Mouse (Mus musculus): ENCODE results near the gene Mtmr12. TPM values are rescaled to one million over a fixed set of nuclear protein-coding genes. Genes with fewer than 3 reads are reported as not detected.
"Not testable (repeated sequence)": the region's sequence is repeated elsewhere in the genome, so short reads cannot be mapped to it uniquely, and the experiment has no call there.

The Mtmr12 gene
- total and polyA plus RNA-seq, 3 experiments = 7.4 to 9.2 (median 8.8) TPM

DNA sequence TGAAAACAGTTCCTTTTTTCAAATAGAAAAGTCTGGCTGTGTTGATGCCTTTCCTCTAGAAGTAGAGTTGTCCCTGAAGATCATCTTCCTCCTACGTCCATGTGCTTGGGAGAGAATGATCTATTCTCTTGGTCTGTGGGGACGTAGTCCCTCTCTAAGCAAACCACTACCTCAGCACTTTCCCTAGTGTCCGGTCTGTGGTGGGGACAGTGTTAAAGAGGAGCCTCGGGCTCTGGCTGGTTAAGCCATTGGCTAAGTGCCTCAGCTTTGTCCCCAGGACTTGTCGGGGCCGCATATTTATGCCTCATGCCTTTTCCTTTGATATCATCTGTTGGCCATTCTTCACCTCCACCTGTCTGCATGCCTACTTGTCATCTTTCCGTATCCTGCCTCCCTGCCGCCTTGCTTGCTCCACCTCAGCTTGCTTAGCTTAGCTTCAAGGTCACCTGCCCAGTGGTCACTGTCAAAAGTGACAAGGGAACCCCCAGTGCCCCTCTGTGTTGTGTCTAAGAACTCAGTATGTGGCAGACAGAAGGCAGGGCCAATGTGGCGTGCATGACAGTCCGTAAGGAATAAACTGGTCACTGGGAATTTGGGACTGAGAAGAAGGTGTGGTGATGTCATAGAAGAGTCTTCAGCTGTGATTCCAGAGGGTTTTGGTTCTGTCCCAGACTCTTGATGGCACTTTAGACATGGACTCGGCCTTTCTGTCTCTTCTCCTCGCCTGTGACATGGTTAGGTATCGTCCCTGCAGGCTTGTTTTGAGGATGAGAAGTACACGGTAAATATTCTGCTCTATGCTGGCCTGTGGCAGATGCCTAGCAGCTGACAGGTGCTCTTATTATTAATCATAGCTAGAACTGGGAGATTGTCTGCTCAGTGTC lies 9.9 kb downstream of the Mtmr12 start:
- Histone ChIP-seq H3K36me3 (ENCODE audit: control insufficient read depth, insufficient read depth, low read length) (no peaks in the 10 kb centered on the region), H3K4me3 (no peak overlapping the region), H3K4me1 (ENCODE audit: control insufficient read depth, insufficient read depth, low read length) (peaks cover 11% of the 10 kb centered on the region), H3K9ac (ENCODE audit: low read depth, low read length) (no peak overlapping the region), H3K27me3 (ENCODE audit: control insufficient read depth, insufficient read depth, low read length) (no peaks in the 10 kb centered on the region), H3K79me2 (replicated peaks; ENCODE audit: control insufficient read depth, insufficient read depth, low read length) (peaks cover 14% of the 10 kb centered on the region), H3K27ac (no peak overlapping the region)
- no peak for TF ChIP-seq CTCF (IDR thresholded peaks at IDR 0.05)
- 68% methylated on average over 14 of the region's 14 CpGs for WGBS
- intact Hi-C loops (cut with DNase I) = no loop called here
- DNase-seq = no peak

DNA sequence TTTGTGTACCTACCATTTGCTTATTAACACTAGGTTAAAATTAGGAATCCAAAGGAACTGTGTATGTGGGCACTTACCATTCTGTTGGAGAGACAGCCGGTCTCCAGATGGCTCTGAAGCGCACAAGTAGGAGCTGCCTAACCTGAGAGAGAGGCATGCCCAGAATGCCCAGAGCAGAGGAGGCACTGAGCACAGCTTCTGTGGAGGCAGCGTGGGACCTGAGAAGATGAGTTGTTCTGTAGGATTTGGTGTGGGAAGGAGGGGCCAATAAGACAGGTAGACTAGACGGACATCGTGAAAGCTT lies 10.5 kb downstream of the Mtmr12 start:
- no peak overlapping the region for H3K27ac ChIP-seq
- H3K4me3 ChIP-seq = no peak overlapping the region
- intact Hi-C loops (cut with DNase I) = no loop called here
- peaks cover 11% of the 10 kb centered on the region for H3K4me1 ChIP-seq (ENCODE audit: control insufficient read depth, insufficient read depth, low read length)
- H3K27me3 ChIP-seq (ENCODE audit: control insufficient read depth, insufficient read depth, low read length) = no peaks in the 10 kb centered on the region
- no peak for DNase-seq
- H3K9ac ChIP-seq (ENCODE audit: low read depth, low read length) = no peak overlapping the region
- H3K79me2 ChIP-seq (replicated peaks; ENCODE audit: control insufficient read depth, insufficient read depth, low read length) = peaks cover 11% of the 10 kb centered on the region
- 88% methylated on average over 5 of the region's 5 CpGs for WGBS
- TF ChIP-seq EP300 (IDR thresholded peaks at IDR 0.05; ENCODE audit: insufficient read depth, low read depth, low read length) (no peak), CTCF (IDR thresholded peaks at IDR 0.05) (no peak), POLR2A (IDR thresholded peaks at IDR 0.05; ENCODE audit: insufficient read depth, low read depth, low read length) (no peak)
- H3K36me3 ChIP-seq (ENCODE audit: control insufficient read depth, insufficient read depth, low read length) = no peaks in the 10 kb centered on the region

DNA sequence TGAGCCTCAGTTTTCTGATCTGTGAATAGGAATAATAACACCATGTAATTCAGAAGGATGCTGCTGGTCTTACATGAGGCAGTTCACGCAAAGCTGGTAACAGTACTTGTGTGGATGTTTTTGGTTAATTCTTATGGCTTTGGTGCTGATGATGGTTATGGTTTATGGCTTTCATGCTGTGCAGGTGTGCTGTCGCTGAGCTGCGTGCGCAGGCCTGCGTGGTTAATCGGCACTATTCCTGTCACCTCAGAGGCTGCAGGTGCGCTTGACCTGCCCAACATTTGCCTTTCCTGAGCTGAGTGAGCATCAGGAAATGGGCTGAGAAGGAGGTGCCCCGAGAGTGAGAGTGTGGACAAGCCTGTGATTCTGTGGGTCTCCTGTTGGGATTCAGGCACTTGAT lies 11.3 kb downstream of the Mtmr12 start:
- TF ChIP-seq EP300 (IDR thresholded peaks at IDR 0.05; ENCODE audit: insufficient read depth, low read depth, low read length) = no peak
- no peak for TF ChIP-seq CTCF (IDR thresholded peaks at IDR 0.05)
- TF ChIP-seq POLR2A (IDR thresholded peaks at IDR 0.05; ENCODE audit: insufficient read depth, low read depth, low read length) = no peak
- no peak for DNase-seq
- Histone ChIP-seq H3K4me1 (ENCODE audit: control insufficient read depth, insufficient read depth, low read length) (peaks cover 11% of the 10 kb centered on the region), H3K27me3 (ENCODE audit: control insufficient read depth, insufficient read depth, low read length) (no peaks in the 10 kb centered on the region), H3K36me3 (ENCODE audit: control insufficient read depth, insufficient read depth, low read length) (no peaks in the 10 kb centered on the region), H3K79me2 (replicated peaks; ENCODE audit: control insufficient read depth, insufficient read depth, low read length) (peaks cover 12% of the 10 kb centered on the region), H3K4me3 (no peak overlapping the region), H3K27ac (no peak overlapping the region), H3K9ac (ENCODE audit: low read depth, low read length) (no peak overlapping the region)
- intact Hi-C loops (cut with DNase I) = no loop called here
- WGBS = 90% methylated on average over 8 of the region's 8 CpGs

DNA sequence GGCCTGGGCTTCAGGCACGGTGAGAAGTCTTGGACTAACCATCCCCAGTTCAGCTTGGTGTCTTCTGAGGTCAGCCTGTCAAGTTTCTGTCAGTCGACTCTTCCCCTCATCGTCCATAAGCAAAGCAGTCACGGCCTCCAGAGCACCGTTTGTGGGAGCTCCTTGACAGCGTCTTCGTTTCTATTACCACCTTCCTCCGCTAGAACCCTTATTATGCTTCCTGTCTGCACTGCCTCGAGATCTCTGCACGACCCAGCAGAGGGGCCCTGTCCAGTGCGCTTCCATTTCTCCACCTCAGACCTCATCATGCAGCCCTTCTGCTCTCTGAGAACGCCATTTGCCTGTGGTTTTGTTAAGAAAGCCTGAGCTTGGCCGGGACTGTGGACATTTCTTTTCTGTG lies 12.0 kb downstream of the Mtmr12 start:
- no peak overlapping the region for H3K27ac ChIP-seq
- H3K27me3 ChIP-seq (ENCODE audit: control insufficient read depth, insufficient read depth, low read length) = no peaks in the 10 kb centered on the region
- no peak for TF ChIP-seq EP300 (IDR thresholded peaks at IDR 0.05; ENCODE audit: insufficient read depth, low read depth, low read length)
- no peak for TF ChIP-seq POLR2A (IDR thresholded peaks at IDR 0.05; ENCODE audit: insufficient read depth, low read depth, low read length)
- TF ChIP-seq CTCF (IDR thresholded peaks at IDR 0.05) = no peak
- H3K79me2 ChIP-seq (replicated peaks; ENCODE audit: control insufficient read depth, insufficient read depth, low read length) = peaks cover 12% of the 10 kb centered on the region
- WGBS = 68% methylated on average over 13 of the region's 13 CpGs
- DNase-seq = no peak
- no peaks in the 10 kb centered on the region for H3K36me3 ChIP-seq (ENCODE audit: control insufficient read depth, insufficient read depth, low read length)
- H3K4me1 ChIP-seq (ENCODE audit: control insufficient read depth, insufficient read depth, low read length) = peaks cover 11% of the 10 kb centered on the region
- H3K4me3 ChIP-seq = no peak overlapping the region
- intact Hi-C loops (cut with DNase I) = no loop called here
- H3K9ac ChIP-seq (ENCODE audit: low read depth, low read length) = no peak overlapping the region

DNA sequence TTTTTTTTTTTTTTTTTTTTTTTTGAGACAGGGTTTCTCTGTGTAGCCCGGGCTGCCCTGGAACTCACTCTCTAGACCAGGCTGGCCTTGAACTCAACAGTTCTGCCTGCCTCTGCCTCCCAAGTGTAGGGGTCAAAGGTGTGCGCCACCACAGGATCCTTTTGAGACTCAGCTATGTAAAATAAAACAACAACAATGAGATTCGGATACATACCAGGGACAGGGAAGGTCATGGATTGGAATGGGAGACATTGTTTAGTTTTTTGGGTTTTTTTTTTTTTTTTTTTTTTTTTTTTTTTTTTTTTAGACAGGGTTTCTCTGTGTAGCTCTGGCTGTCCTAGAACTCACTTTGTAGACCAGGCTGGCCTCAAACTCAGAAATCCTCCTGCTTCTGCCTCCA lies 12.5 kb downstream of the Mtmr12 start:
- H3K27ac ChIP-seq; H3K4me3 ChIP-seq; H3K9ac ChIP-seq (ENCODE audit: low read depth, low read length); H3K27me3 ChIP-seq (ENCODE audit: control insufficient read depth, insufficient read depth, low read length); intact Hi-C loops (cut with DNase I); H3K36me3 ChIP-seq (ENCODE audit: control insufficient read depth, insufficient read depth, low read length); DNase-seq: not testable (repeated sequence)
- Histone ChIP-seq H3K79me2 (replicated peaks; ENCODE audit: control insufficient read depth, insufficient read depth, low read length) (peaks cover 12% of the 10 kb centered on the region), H3K4me1 (ENCODE audit: control insufficient read depth, insufficient read depth, low read length) (peaks cover 15% of the 10 kb centered on the region)
- 75% methylated on average over 3 of the region's 3 CpGs for WGBS

DNA sequence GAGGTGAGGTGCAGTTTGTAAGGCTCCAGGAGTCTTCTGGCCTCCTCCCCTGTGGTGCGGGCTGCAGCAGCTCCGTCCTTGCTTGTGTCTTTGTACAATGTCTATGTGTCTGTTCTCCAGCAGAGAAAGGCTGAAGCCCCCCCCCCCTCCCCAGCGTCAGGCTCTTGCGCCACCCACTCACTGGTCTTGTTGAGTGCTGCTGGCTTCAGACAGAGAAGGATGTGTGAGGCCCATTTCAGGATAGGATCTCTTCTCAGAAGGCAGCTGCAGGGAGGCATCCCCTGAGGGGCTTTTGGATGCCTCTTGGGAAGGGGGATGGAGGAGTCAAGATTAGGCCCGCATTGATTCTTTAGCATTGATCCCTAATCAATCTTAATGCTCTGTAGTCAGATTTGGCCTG lies 13.0 kb downstream of the Mtmr12 start:
- peaks cover 16% of the 10 kb centered on the region for H3K4me1 ChIP-seq (ENCODE audit: control insufficient read depth, insufficient read depth, low read length)
- H3K27ac ChIP-seq = no peak overlapping the region
- 70% methylated on average over 5 of the region's 5 CpGs for WGBS

More for the DNA sequence above, 13.0 kb downstream of the Mtmr12 start:
- no peak for DNase-seq
- peaks cover 12% of the 10 kb centered on the region for H3K79me2 ChIP-seq (replicated peaks; ENCODE audit: control insufficient read depth, insufficient read depth, low read length)
- no peaks in the 10 kb centered on the region for H3K27me3 ChIP-seq (ENCODE audit: control insufficient read depth, insufficient read depth, low read length)
- no peak overlapping the region for H3K9ac ChIP-seq (ENCODE audit: low read depth, low read length)
- H3K36me3 ChIP-seq (ENCODE audit: control insufficient read depth, insufficient read depth, low read length) = no peaks in the 10 kb centered on the region
- TF ChIP-seq CTCF (IDR thresholded peaks at IDR 0.05) (no peak), POLR2A (IDR thresholded peaks at IDR 0.05; ENCODE audit: insufficient read depth, low read depth, low read length) (no peak), EP300 (IDR thresholded peaks at IDR 0.05; ENCODE audit: insufficient read depth, low read depth, low read length) (no peak)
- H3K4me3 ChIP-seq = no peak overlapping the region
- intact Hi-C loops (cut with DNase I) = no loop called here
